Mouse (Mus musculus) skeletal muscle tissue, adult 2 months (tissue): ENCODE measurements around the gene Hivep2.
A peak's percentile ranks its signal among the peaks of the same experiment; 100 is the strongest.

Experiments
- DNase-seq: peaks from one replicate; pipeline ENCODE4 v3.0.0-alpha.2; 2012; ENCODE audit warnings: low read depth, low spot score

Gene Hivep2

DNA sequence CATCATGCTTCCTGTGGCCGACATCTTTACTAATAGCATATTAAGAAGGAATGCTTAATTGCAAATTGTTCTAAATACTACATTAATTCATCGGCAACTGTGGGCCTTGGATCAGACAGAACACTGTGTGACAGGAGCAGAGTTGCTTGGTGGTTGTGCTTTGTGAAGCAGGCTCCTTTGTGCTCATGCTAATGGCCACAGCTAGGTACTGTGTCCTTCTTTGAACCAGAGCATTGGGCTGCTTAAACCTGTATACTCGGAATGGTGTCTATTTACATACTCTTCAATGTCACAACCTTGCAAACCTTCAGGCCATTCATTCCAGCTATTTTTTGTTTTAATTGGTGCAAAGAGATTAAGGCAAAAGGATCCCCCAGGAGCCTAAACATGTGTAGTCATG is 115.9 kb downstream of the Hivep2 start:
- DNase-seq: no peak

DNA sequence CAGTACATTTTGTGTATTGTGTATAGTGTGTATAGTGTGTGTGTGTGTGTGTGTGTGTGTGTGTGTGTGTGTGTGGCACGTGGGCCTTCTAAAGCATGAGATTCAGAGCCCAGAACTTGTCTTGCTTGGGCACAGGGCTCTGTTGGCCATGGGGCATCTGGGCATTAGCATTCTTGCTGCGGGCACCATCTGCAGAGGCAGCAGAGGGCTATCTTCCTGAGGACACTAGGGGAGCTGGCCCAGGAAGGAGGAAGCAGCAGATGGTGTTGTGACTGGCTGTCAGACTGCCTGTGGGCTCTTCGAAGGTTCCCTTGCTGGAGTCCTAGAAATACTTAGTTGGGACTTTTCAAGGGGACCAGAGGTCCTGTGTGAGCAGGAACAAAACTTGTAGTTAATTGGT is 116.4 kb downstream of the Hivep2 start:
- no peak for DNase-seq

DNA sequence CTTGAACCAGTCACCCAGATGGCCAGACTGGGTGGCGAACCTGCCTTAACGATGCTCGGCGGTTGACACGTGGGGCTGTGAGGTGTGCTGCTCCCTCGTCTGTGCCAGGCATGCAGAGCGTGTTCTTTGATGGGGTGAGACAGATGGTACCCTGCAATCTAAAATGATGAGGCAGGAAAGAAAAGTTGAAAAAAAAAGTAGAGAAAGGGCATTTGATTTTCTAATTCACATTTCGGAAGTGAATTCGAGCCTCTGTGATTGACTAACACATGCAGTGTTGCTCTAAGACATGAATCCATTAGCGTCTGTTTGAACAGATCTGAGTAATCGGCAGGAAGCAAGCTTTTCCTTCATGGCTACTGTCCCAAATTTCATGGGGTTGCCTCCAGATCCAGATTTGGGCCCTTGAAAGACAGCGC is 119.4 kb downstream of the Hivep2 start:
- DNase-seq: no peak

DNA sequence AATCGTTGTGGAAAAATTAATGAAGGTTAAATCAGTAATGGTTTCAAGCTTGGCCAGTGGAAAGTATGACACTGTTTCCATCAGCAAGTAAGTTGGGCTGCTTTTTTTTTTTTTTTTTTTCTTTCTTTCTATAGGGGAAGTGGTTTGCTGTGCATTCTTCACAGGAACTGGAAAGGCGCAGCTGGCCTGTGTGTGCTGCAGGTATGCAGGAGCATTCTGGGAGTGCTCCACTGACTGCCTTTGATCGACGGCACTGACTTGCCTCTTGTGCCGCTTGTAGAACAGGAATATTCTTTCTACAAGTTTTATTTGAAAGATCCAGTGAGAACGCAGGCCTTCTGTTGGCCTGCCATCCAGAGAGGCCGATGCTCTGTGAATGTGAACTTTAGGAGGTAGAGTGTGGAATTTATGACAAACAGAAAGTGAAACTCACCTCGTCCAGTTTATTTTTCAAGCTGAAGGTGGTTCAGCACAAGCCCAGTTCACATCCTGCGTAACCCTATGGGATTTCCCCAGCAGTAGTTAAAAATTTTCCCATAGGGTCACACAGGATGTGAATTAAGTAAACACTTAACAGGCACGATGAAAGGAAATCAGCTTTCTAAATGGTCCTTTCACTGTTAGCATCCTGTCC is 120.1 kb downstream of the Hivep2 start:
- peak; percentile 42 for DNase-seq

DNA sequence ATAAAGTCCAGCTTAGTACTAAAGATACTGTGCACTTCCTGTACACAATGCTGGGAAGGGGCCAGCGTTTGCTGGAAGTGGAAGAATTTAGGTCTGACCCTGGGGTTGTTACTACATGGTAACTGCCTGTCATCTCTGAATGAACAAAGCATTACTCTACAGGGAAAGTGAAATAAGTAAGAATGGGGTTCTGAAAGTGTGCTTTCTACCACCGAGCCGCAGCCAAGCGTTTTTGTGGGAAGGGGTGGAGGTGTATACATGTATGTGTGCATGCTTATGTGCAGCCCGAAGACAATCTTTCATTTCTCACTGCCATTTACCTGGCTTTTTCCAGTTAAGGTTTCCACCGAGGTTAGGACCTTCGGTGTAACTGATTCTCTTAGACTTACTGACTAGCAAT is 121.4 kb downstream of the Hivep2 start:
- DNase-seq: no peak

DNA sequence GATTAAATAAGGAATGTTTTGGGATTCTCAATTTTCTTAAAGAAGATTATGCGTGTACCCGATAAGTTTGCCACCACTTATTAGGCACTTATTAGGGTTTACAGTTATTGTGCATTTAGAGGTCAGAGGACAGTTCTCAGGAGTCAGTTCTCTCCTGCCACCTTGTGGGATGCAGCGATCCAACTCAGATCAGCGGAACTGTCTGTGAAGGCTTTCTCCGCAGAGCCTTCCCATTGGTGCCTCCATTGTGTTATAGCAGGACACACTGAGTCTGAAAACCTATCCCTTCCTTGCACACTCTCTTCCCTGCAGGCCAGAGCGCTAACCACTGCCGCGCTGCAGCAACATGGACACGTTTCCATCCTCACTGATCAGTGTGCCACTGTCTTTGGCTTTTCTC is 123.6 kb downstream of the Hivep2 start:
- no peak for DNase-seq

DNA sequence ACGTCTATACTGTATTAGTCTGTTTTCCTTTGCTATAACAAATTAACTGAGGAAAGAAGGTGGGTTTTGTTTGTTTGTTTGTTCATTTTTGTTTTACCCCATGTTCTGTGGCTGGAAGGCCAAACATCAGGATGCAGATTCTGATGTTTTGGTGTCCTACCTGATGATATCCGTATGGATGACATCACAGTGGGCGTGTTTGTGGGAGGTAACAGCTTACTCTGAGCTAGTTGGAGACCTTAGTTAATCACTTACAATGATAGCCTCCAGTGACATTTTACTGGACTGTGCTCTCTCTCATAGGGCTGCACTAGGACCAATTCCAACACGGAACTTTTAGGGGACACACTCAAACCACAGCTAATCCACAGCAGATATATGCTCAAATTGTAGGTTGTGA is 128.2 kb downstream of the Hivep2 start:
- no peak for DNase-seq

DNA sequence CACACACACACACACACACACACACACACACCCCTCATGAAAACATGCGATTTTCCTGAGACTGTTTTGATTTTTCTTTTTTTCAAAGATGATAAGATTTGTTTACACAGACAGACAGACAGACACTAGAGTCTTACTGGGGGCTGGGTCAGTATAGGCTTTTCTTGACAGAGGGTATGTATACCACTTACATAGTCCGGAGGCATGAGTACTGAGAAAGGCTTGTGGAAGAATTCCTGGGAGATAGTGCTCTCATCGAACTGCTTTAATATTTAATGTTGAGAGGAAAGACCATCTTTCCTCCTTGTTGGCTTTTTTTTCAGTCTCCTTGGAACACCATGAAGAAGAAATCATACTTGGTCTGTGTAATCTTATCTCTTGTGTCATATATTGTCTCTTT is 130.2 kb downstream of the Hivep2 start:
- DNase-seq: no peak

- peak; percentile 29 for DNase-seq
Measured at GRCm38 (mm10) chr10:14099182-14099581, 133.3 kb downstream of the Hivep2 start.

GRCm38 (mm10) chr10:14100041-14100440 is 134.2 kb downstream of the Hivep2 start:
- DNase-seq: peak; percentile 68

DNA sequence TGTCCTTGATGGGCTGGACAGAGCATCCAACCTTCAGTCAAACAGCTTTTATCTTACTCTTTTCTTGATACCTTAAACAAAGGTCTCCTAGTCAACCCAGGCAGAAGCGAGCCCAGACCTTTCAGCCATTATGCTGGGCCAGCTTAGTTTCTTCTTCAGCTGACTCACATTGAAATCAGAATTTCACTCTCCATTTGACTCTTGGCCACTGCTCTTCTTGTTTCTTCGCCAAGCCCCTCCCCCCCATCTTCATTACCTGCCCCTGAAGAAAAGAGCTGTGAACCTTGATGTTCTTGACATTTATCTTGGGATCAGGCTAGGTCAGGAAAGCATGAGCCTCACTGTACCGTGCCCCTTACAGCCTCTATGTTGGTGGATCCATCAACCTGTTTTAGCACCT is 135.0 kb downstream of the Hivep2 start:
- no peak for DNase-seq

GRCm38 (mm10) chr10:14101966-14102365 is 136.1 kb downstream of the Hivep2 start:
- DNase-seq: peak; percentile 31

- no peak for DNase-seq
Measured at GRCm38 (mm10) chr10:14107980-14108671, 142.3 kb downstream of the Hivep2 start.

GRCm38 (mm10) chr10:14115846-14116245 is 150.0 kb downstream of the Hivep2 start:
- no peak for DNase-seq

GRCm38 (mm10) chr10:14116978-14117377 is 151.1 kb downstream of the Hivep2 start:
- DNase-seq: no peak

DNA sequence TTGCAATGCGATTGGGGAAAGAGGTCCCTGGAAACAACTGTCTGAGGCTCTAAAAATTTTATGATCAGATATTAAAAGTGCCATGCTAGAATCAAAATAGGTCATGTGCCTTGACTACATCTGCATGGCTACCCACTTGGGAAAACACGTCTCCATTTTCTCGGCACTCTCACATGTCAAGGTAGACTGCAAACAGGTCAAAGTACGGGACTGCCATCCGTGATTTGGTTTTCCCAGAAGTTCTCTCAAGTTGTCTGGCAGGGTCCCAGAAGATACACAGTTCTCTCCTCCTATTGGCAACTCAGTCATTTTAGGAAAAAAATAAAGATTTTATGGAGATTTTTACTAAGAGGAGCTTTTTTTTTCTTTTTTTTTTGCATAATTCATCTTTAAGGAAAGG is 153.3 kb downstream of the Hivep2 start:
- DNase-seq: no peak

DNA sequence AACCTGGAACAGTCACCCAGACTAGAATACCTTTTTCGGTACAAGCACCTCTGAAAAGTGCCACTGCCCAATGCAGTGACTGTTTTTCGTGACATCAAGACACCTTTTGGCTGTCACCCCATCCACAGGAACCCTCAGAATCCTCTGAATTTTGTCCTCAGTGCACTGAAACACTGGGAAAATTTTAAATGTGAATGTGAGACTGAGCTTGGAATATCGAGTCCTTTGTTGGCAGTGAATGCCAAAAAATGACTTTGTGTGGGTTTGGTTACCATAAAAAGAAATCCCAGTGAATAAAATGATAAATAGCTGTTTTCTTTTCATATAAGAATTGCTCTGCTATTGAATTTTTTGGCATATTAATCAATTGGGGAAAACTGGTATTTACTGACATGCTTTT is 154.6 kb downstream of the Hivep2 start:
- DNase-seq: no peak

GRCm38 (mm10) chr10:14127826-14128225 is 162.0 kb downstream of the Hivep2 start:
- no peak for DNase-seq

DNA sequence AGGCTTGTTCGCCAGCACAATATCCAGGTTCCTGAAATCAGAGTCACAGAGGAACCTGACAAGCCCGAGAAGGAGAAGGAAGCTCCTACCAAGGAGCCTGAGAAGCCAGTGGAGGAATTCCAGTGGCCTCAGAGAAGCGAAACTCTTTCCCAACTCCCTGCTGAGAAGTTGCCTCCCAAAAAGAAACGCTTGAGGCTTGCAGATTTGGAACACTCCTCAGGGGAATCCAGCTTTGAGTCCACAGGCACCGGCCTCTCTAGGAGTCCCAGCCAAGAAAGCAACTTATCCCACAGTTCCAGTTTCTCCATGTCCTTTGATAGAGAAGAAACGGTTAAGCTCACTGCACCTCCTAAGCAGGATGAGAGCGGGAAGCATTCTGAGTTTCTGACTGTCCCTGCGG is 164.4 kb downstream of the Hivep2 start:
- peak; percentile 59 for DNase-seq

DNA sequence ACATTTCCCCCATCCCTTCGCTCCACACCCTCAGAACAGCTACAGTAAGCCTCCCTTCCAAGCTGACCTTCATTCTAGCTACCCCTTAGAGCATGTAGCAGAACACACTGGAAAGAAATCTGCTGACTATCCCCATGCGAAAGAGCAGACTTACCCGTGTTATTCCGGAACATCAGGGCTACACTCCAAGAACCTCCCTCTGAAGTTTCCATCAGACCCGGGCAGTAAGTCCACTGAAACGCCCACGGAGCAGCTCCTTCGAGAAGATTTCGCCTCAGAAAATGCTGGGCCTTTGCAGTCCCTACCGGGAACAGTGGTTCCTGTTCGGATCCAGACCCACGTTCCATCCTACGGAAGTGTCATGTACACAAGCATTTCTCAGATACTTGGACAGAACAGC is 165.4 kb downstream of the Hivep2 start:
- DNase-seq: peak; percentile 48

DNA sequence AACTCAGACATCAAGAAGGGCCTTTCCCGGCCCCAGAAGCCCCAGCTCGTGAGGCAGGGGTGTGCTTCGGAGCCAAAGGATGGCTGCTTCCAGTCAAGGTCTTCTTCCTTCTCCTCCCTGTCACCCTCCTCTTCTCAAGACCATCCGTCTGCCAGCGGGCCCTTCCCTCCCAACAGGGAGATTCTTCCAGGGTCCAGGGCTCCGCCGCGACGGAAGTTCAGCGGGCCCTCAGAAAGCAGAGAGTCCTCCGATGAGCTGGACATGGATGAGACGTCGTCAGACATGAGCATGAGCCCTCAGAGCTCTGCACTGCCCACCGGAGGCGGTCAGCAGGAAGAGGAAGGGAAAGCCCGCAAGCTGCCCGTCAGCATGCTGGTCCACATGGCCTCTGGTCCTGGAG is 166.2 kb downstream of the Hivep2 start:
- no peak for DNase-seq

GRCm38 (mm10) chr10:14132937-14133336 is 167.1 kb downstream of the Hivep2 start:
- no peak for DNase-seq

- DNase-seq: no peak
Measured at GRCm38 (mm10) chr10:14138663-14139062, 172.8 kb downstream of the Hivep2 start.

DNA sequence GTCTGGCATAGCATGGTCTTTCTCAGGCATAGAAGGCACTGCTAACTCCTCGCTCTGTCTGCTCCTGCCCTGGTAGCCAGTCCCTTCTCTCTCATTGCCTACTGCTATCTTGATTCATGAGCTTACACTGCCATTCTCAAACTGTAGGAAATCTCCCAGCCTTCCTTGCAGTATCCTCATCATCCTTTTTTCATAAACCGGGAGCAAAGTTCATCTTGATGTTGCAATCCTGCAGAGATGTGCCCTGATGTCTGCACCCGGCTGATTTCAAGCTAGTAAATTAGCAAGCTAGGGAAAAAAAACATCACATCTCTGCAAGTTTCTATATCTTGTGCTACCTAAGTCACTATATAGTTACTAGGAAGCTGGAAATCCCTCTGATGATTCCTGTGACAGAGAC is 179.0 kb downstream of the Hivep2 start:
- DNase-seq: no peak
